Mouse (Mus musculus) C2C12 (cell line): ENCODE measurements around the gene Nenf.

Experiments
- CEBPB ChIP-seq: IDR thresholded peaks from one replicate; pipeline ENCODE4 v1.6.1; 2011; ENCODE audit warnings: low read depth, mild to moderate bottlenecking, control low read depth, moderate library complexity
- CTCF ChIP-seq: IDR thresholded peaks from one replicate; pipeline ENCODE4 v1.5.1; 2011; ENCODE audit not compliant: control insufficient read depth, insufficient read depth, insufficient read length
- FOSL1 ChIP-seq: IDR thresholded peaks from one replicate; pipeline ENCODE4 v1.8.0; 2011; ENCODE audit warnings: mild to moderate bottlenecking, low read length; ENCODE audit not compliant: poor library complexity, insufficient read depth, severe bottlenecking
- MYOG ChIP-seq: IDR thresholded peaks from one replicate; pipeline ENCODE4 v1.6.1; 2011; ENCODE audit not compliant: control insufficient read depth, insufficient read length; ENCODE audit errors: extremely low read depth

DNA sequence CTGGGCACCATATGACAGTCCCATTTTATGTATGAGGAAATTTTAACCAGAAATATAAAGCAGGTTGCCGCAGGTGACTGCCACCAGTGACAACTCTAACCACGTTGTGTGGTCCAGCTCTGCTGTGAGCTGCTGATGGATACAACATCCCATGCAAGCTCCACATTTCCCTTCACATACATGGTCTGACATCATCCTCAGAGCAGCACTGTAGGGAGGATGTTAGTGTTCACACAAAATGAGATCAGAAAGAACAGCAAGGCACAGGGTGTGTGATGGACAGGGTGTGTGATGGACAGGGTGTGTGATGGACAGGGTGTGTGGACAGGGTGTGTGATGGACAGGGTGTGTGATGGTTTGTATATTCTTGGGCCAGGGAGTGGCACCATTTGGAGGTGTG, 24.9 kb downstream of the Nenf start:
- TF ChIP-seq MYOG, result no peak
- TF ChIP-seq CTCF, result no peak
- TF ChIP-seq FOSL1, result no peak
- no peak for TF ChIP-seq CEBPB
